Mouse (Mus musculus): ENCODE data around the gene Smap2. TPM values are rescaled to one million over a fixed set of nuclear protein-coding genes. Genes with fewer than 3 reads are reported as not detected.

Smap2 gene
- polyA plus RNA-seq, 1 experiment: 14.1 TPM

- Histone ChIP-seq H3K4me1 (ENCODE audit: control insufficient read depth, insufficient read depth, low read length) (peaks cover 6% of the 10 kb centered on the region), H3K27ac (ENCODE audit: control insufficient read depth, insufficient read depth, low read depth, low read length) (no peak overlapping the region), H3K4me3 (ENCODE audit: control insufficient read depth, low read depth, low read length) (no peak overlapping the region), H3K27me3 (ENCODE audit: control insufficient read depth, insufficient read depth, low read length) (no peaks in the 10 kb centered on the region), H3K36me3 (ENCODE audit: control insufficient read depth, insufficient read depth, low read length) (no peaks in the 10 kb centered on the region)
- TF ChIP-seq POLR2A (IDR thresholded peaks at IDR 0.05; ENCODE audit: control insufficient read depth, low read depth, low read length) (no peak), CTCF (IDR thresholded peaks at IDR 0.05; ENCODE audit: control insufficient read depth, insufficient read depth, insufficient replicate concordance, low read depth, low read length) (no peak)
Observed at GRCm38 (mm10) chr4:121020040-121020790, 3.2 kb upstream of the Smap2 start.

- no peak for TF ChIP-seq POLR2A (IDR thresholded peaks at IDR 0.05; ENCODE audit: control insufficient read depth, low read depth, low read length)
- Histone ChIP-seq H3K27me3 (ENCODE audit: control insufficient read depth, insufficient read depth, low read length) (no peaks in the 10 kb centered on the region), H3K27ac (ENCODE audit: control insufficient read depth, insufficient read depth, low read depth, low read length) (no peak overlapping the region), H3K36me3 (ENCODE audit: control insufficient read depth, insufficient read depth, low read length) (no peaks in the 10 kb centered on the region), H3K4me3 (ENCODE audit: control insufficient read depth, low read depth, low read length) (no peak overlapping the region), H3K4me1 (ENCODE audit: control insufficient read depth, insufficient read depth, low read length) (peaks cover 6% of the 10 kb centered on the region)
Observed at GRCm38 (mm10) chr4:121018250-121018649, 1.2 kb upstream of the Smap2 start.

DNA sequence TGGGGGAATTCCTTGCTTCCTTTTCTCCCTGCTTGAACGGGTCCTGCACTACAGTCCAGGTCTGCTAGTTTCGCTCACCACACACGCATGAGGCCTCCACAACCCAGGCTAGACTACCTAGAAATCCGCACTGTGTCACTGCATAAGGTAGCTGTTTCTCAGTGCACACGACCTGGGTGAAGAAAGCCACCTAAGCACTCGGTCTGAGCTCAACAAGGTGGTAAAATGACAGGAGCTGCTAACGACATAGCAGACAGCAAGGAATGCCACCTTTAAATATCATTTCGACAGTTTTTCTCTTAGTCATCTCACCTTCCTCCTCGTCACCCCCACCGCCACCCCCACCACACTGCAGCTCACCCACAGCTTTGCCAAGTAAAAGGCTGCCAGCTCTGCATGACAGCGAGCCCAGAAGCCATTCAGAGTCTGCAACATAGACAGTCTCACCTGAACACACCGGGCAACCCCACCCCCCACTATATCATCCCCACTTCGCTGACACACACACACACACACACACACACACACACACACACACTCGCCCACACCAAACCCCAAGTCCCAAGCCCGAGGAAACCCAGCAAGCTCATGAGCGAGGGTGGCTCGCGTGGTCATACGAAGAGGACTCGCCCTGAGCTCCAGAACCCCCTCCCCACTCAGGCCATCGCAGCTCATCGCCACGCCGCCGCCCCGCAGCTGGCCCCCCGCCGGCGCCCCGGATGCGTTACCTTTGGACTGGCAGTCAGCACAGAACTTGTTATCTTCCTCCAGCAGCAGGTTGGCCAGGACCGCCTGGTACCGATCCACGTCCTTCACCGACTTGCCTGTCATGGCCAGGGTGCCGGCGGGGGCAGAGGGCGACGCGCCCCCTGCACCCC, 787 bp downstream of the Smap2 start:
- peaks cover 6% of the 10 kb centered on the region for H3K4me1 ChIP-seq (ENCODE audit: control insufficient read depth, insufficient read depth, low read length)
- no peaks in the 10 kb centered on the region for H3K36me3 ChIP-seq (ENCODE audit: control insufficient read depth, insufficient read depth, low read length)
- H3K27me3 ChIP-seq (ENCODE audit: control insufficient read depth, insufficient read depth, low read length): no peaks in the 10 kb centered on the region
- H3K27ac ChIP-seq (ENCODE audit: control insufficient read depth, insufficient read depth, low read depth, low read length): peak overlapping the region; percentile 61
- TF ChIP-seq POLR2A (IDR thresholded peaks at IDR 0.05; ENCODE audit: control insufficient read depth, low read depth, low read length) (no peak), CTCF (IDR thresholded peaks at IDR 0.05; ENCODE audit: control insufficient read depth, insufficient read depth, insufficient replicate concordance, low read depth, low read length) (no peak)
- peak overlapping the region; percentile 99 for H3K4me3 ChIP-seq (ENCODE audit: control insufficient read depth, low read depth, low read length)

DNA sequence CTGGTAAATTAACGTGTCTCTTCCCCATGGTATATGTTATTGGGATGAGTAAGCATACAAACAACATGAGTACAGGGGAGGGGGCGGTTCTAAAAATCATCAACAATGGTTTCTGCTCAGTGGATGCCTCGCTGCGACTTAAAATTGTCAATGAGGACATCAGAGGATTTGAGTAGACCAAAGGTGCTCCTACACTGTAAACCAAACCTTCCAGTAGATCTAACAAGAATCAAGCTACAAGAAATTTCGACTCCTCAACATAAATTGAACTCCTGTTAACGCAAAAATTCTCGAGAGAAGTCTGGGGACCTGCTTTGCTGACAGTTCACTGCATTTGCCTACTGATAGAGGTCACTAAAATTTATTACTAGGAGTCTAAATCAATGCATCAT, 1.8 kb downstream of the Smap2 start:
- TF ChIP-seq CTCF (IDR thresholded peaks at IDR 0.05; ENCODE audit: control insufficient read depth, insufficient read depth, insufficient replicate concordance, low read depth, low read length) (no peak), POLR2A (IDR thresholded peaks at IDR 0.05; ENCODE audit: control insufficient read depth, low read depth, low read length) (no peak)
- Histone ChIP-seq H3K4me1 (ENCODE audit: control insufficient read depth, insufficient read depth, low read length) (peaks cover 6% of the 10 kb centered on the region), H3K27ac (ENCODE audit: control insufficient read depth, insufficient read depth, low read depth, low read length) (no peak overlapping the region), H3K27me3 (ENCODE audit: control insufficient read depth, insufficient read depth, low read length) (no peaks in the 10 kb centered on the region), H3K4me3 (ENCODE audit: control insufficient read depth, low read depth, low read length) (no peak overlapping the region), H3K36me3 (ENCODE audit: control insufficient read depth, insufficient read depth, low read length) (no peaks in the 10 kb centered on the region)

DNA sequence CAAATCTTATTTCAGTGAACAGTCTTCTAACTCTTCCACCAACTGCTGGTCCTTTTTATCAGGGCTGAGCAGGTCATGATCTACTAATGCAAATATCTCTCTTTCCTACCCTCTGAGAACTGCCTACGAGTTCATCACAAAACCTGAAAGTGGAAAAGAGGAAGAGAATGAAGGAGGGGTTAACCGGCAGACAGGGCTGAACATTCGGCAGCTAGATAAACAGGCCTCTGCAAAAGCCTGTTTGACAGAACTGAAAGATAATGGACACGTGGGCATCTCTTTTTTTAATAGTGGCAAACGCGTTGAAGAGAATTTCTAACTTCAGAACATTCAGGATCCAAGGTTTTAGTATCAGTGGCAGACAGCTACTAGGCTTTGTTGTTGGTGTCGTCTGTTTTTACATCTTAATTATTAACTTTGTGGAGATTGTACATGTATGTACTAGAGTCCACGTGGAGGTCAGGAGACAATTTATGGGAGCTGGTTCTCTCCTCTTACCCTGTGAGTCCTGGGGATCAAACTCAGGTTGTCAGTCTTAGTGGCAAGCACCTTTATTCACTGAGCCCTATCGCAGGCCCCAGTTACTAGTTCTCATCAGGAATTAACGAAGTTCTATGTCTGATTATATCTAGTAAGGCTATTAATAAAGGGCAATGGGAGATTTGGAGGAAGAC, 2.3 kb downstream of the Smap2 start:
- TF ChIP-seq POLR2A (IDR thresholded peaks at IDR 0.05; ENCODE audit: control insufficient read depth, low read depth, low read length): no peak
- TF ChIP-seq CTCF (IDR thresholded peaks at IDR 0.05; ENCODE audit: control insufficient read depth, insufficient read depth, insufficient replicate concordance, low read depth, low read length): no peak
- H3K27ac ChIP-seq (ENCODE audit: control insufficient read depth, insufficient read depth, low read depth, low read length): no peak overlapping the region
- H3K4me1 ChIP-seq (ENCODE audit: control insufficient read depth, insufficient read depth, low read length): peaks cover 6% of the 10 kb centered on the region
- no peaks in the 10 kb centered on the region for H3K27me3 ChIP-seq (ENCODE audit: control insufficient read depth, insufficient read depth, low read length)
- no peak overlapping the region for H3K4me3 ChIP-seq (ENCODE audit: control insufficient read depth, low read depth, low read length)
- H3K36me3 ChIP-seq (ENCODE audit: control insufficient read depth, insufficient read depth, low read length): no peaks in the 10 kb centered on the region

DNA sequence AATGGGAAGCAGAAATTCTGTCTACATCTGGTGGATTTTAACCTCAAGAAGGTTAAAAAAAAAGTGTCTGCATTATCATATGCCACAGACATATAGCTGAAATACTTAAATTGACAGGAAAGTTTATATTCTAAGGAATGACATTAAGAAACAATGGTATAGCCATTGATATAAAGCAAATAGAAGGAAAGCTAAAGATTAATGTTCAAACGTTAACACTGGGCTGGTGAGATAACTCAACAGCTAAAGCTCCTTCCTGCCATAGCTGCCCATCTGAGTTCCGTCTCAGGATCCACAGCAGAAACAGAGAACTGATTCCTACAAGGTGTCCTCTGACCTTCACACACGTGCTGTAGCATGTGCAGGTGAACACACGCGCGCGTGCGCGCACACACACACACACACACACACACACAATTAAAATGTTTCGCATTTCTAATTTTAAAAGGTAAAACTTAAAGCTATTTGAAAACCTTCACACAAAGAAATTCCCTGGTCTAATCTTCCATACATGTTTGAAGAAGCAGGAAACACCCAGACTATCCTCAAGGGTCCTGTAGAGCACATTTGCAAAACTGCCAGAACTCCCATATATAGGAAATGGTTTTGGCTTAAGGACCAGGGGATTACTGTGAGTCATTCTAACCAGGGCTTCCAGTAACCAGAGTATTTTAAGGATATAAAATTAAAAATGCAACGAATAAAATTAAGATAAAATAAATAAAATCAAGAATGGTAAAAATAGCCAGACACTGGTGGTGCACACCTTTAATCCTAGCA, 6.1 kb downstream of the Smap2 start:
- Histone ChIP-seq H3K4me1 (ENCODE audit: control insufficient read depth, insufficient read depth, low read length) (peaks cover 2% of the 10 kb centered on the region; the same call in 1 of the 2 replicates), H3K36me3 (ENCODE audit: control insufficient read depth, insufficient read depth, low read length) (no peaks in the 10 kb centered on the region), H3K27ac (ENCODE audit: control insufficient read depth, insufficient read depth, low read depth, low read length) (no peak overlapping the region), H3K4me3 (ENCODE audit: control insufficient read depth, low read depth, low read length) (no peak overlapping the region), H3K27me3 (ENCODE audit: control insufficient read depth, insufficient read depth, low read length) (no peaks in the 10 kb centered on the region)
- TF ChIP-seq CTCF (IDR thresholded peaks at IDR 0.05; ENCODE audit: control insufficient read depth, insufficient read depth, insufficient replicate concordance, low read depth, low read length) (no peak), POLR2A (IDR thresholded peaks at IDR 0.05; ENCODE audit: control insufficient read depth, low read depth, low read length) (no peak)
